Mouse (Mus musculus): ENCODE results near the gene Arid1b.

The Arid1b gene

DNA sequence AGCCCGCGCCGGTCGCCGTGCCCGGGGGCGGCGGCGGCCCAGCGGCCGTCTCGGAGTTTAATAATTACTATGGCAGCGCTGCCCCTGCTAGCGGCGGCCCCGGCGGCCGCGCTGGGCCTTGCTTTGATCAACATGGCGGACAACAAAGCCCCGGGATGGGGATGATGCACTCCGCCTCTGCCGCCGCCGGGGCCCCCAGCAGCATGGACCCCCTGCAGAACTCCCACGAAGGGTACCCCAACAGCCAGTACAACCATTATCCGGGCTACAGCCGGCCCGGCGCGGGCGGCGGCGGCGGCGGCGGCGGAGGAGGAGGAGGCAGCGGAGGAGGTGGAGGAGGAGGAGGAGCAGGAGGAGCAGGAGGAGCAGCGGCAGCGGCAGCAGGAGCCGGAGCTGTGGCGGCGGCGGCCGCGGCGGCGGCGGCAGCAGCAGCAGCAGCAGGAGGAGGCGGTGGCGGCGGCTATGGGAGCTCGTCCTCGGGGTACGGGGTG lies 1.5 kb downstream of the Arid1b start:
- DNase-seq (ENCODE audit: low spot score in 2 of 2), result peak; percentile 72 to 76

GRCm38 (mm10) chr17:4996121-4996813 lies 2.1 kb downstream of the Arid1b start:
- DNase-seq (ENCODE audit: low spot score in 2 of 2), result peak; percentile 33 to 50

DNA sequence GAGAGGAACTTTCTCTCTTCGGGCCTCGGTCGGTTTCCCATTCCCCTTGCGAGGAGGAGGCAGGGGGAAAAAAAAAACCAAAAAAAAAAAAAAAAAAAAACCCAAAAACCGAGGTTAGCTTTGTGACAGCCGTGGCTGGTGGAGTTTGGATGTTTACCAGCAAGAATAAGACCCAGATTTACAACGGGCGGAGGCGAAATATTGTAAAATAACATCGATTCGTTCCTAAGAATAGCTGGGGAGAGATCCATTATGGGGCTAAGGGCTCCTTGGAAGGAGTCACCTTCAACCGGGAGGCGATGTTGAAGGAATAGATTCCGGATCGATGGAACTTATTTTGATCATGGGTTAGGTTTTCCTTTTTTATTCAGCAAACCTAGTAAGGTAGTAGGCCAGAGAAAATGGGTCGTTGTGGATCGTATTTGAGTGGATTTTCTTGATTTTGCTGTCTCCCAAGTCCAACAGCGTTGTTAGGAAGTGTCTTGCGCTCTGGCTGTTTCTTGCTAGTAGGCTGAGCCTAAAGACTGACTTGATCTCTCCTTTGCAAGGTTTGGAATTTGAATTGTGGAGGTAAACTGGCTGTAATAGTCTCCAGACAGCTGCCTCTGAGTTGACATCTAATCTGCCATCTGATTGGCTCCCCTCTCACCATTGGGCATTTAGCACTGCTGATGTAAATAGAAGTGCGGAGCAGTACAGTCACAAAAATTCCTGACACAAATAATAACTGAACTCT lies 2.9 kb downstream of the Arid1b start:
- no peak for DNase-seq (ENCODE audit: low spot score in 2 of 2)

GRCm38 (mm10) chr17:4997968-4998367 lies 3.8 kb downstream of the Arid1b start:
- no peak for DNase-seq (ENCODE audit: low spot score in 2 of 2)

DNA sequence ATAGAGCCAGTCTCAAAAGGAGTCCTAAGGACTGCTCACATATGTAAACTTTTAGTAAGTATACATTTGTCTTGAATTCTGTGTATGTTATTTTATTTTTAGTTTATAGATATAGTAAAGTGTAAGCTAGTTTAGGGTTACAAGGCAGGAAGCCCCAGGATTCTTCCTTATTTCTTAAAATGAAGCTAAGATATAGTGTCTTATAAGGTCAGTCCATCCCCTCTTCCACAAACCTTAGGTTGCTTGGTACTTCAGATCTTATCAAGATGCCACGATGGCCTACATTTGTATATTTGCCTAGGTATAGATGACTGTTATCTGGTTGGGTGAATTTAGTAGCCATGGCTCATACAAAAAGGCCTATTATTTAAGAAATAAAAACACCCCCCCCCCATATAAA lies 5.1 kb downstream of the Arid1b start:
- DNase-seq (ENCODE audit: low spot score in 2 of 2), result no peak

DNA sequence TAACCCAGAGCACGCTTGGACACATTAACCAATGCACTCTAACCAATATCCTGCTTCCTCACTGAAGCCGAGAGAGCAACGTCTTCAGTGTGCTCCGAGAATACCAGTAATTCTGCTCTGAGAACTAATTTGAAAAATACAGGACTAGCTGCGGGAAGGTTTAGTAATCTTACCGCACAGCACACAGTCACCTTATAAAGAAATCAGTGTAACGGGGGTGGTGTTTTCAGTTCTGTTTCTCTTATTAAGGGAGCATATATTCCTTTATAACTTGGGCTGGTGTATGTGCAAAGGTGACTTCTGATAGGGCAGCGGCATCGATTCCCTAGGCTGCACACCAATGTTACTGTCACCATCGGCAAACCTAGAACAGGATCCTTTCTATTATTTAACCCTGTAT lies 5.9 kb downstream of the Arid1b start:
- DNase-seq (ENCODE audit: low spot score in 2 of 2), result no peak

DNA sequence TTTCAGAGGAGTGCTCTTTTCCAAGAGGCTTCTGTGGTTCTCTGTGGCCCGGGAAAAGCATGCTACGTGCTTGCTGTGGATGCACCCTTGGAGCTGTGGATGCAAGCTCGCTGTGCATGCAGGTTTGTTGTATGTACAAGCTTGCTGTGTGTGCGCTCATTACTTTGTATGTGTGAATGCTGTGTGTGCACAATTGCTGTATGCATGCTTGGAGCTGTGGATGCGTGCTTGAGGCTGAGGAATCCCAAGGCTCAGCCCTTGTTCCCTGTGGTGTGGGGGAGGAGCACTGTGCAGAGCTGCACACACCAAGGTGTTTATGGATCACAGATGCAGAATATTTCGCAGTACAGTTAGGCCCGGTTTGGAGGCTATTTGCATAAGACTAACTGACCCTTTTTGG lies 6.7 kb downstream of the Arid1b start:
- DNase-seq (ENCODE audit: low spot score in 2 of 2), result no peak

DNA sequence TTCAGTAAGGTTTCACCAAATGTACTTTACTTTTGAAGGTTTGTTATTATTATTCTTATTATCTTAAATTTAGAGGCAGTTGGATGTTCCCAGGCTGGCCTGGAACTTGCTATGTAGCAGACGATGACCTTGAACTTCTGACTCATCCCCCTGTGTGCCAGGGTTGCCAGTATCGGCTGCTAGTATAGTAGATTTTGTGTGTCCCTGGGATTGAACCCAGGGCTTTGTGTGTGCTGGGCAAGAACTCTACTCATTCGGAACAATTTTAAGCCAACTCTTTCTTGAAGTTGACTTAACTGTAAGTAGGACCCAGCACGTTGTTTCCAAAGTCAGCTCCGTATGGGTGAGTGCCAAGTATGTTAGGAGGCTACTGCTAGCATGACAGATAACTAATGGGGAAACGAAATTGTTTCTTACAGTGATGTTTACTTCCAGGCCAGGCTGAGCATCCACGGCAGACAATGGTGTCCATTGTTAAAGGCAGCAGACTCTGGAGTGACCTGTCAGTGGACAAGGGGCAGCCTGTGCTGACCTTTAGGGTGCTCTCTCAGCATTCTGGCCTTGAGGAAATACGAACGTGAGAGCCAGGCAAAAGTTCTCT lies 7.5 kb downstream of the Arid1b start:
- DNase-seq (ENCODE audit: low spot score in 2 of 2), result no peak

DNA sequence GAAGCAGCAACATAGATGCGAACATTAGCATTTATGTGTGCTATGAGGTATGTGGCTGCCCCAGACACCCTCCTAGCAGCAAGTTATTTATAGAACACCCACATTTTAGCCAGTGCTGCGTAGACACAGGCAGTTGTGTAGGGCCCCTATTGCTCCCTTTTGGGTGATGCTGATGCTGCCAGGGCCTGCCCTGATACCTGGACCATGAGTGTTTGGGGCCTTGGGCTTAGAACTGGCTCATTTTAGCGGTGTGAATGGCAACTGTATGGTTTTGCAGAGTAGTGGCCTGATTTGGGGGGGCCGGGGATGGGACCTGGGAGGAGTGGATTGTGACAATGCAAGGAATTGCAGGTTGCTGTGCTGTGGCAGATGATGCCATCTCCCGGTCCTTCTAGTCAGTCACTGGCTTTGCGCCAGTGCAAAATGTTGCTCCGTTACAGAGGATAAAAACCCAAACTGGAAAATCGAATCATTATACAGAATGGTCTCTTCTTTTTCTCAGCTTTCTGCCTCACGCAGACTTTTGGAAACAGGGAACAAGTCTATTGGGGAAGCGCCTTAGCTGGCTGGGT lies 8.9 kb downstream of the Arid1b start:
- no peak for DNase-seq (ENCODE audit: low spot score in 2 of 2)

GRCm38 (mm10) chr17:5004266-5004665 lies 10.1 kb downstream of the Arid1b start:
- no peak for DNase-seq (ENCODE audit: low spot score in 2 of 2)

DNA sequence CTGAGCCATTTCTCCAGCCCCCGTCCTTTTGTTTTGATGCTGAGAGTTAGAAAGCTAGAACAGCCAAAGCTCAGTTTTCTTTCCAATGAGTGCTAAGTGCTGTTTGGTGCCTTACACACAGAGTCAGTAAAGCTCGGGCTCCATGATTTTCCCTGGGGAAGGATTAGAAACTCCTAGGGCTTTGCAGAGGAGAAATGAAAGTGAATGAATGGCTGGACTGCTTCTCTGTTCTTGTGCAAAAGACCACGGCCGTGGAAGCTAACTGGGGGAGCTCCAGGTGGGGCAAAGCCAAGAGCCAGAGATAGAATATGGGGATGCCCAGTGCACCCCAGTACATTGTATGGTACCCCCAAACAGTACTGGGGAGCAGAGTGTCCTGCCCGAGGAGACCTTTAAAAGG lies 10.6 kb downstream of the Arid1b start:
- no peak for DNase-seq (ENCODE audit: low spot score in 2 of 2)

DNA sequence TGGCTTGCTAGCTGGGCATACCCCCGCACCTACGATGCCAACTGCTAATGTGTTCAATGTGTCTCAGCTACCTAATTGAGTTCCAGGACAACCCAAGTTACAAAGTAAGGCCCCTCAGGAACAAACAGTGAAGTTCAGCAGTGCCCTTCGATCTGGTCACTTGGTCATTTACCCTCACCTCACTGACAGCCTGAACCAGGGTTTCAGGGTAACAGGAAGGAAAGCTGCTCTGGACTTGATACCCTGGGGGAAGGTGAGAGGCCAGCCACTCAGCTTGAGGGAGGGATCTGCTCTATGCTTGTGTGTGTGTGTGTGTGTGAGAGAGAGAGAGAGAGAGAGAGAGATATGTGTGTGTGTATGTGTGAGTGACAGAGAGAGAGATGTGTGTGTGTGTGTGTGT lies 11.2 kb downstream of the Arid1b start:
- DNase-seq (ENCODE audit: low spot score in 2 of 2), result no peak

DNA sequence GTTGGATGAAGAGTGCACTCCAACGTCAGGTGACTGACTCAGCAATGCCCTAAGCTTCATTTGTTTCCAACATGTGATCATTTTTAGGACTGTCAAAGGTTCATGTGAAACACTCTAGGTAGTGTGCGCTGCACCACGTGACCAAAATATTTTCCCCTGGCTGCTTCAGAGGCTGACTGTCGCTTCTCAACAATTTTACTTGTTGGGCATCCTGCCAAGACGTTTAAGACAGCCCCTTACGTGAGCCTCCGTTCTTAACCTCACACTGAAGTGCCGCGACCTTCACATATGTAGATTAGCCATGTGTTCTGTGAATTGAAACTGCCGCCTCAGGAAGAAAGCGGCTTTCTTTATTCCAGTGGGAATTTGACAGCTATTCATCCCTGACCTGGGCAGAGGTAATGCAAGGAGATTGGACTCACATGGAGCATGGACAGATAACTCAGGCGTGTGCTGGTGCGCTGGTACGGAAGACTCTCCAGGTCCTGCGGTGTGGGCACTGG lies 13.1 kb downstream of the Arid1b start:
- DNase-seq (ENCODE audit: low spot score in 2 of 2), result no peak

DNA sequence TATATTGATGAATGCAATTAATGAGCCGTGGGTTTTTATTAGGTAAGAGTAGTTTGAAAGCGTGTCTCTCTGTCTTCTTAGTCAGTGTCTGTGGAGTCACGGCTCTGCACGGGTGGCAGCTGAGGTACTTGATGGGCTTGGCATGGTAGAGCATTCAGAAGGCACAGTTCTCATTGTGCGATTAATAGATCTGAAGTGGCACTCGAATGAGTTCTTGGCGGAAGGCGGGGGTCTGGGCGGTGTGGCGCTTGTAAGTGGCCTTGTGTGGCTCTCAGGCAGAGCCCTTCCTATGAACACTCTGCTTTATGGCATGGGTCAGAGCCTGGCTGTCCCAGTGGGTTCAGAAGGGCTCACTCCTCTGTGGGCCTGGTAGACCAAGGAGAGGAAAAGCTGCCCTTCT lies 14.1 kb downstream of the Arid1b start:
- no peak for DNase-seq (ENCODE audit: low spot score in 2 of 2)

DNA sequence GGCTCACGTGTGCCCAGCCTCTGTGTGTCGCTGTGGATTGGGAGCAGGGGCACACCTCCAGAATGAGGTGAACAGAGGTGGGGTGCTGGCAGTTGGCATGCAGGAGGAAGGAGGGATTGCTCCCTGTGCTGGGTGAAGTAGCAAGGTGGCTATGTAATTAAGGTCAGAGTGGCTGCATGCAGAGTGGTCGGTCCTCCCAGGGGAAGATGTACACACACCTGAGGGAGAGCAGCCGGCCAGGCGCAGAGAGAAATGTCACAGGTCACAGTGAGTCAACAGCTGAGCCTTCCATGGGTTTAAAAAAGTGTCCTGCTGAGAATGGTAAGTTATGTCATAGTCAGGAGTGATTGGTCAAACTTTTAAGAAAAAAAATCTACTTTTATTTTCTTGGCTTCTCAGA lies 14.6 kb downstream of the Arid1b start:
- no peak for DNase-seq (ENCODE audit: low spot score in 2 of 2)

DNA sequence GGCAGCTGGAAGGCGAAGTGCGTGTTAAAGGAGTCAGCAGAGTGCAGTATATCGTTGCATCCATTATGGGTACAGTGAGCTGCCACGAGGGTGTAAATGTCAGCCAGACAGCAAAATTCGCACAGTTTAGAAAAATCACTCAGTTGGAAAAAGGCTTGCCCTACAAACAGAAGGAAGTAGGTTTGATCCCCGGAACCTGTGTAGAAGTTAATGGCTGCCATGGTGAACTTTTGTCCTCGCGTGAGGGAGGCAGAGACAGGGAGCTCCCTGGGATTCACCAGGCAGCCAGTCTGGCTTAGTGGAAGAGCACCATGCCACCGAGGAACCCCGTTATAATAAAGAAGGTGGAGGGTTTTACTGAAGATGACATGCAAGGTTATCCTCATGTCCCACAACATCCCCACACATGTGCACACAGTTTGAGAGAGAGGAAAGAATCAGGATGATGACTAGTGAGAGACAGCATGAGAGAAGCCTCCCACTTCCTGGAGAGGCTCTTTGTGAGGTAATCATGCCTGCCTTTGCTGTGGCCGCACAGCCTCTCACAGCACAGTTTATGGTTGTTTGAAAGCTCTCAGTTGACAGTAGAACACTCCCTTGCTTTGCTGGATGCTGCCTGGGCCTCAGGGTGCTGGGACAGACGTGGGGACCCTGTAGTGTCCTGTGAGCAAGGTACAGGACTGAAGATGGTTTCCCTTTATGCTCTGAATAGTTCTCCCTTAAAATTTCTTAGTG lies 15.6 kb downstream of the Arid1b start:
- no peak for DNase-seq (ENCODE audit: low spot score in 2 of 2)

DNA sequence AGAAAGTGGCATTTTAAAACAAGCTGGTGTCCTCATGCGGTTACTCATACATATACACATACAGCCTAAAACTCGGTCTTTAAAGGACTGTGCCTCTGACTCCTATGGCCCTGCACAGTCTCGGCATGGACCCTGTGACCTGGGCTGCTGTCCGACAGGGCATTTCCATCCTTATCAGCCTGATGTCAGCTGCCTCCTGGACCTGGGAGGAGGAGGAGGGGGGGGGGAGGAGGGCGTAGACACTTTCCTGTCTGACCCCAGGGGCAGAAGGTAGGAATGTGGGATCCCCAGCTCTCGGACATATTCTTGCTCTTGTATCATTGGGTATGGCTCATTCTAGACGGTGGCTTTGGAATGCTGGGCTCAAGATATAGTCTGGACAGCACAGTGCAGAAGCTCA lies 16.6 kb downstream of the Arid1b start:
- no peak for DNase-seq (ENCODE audit: low spot score in 2 of 2)

DNA sequence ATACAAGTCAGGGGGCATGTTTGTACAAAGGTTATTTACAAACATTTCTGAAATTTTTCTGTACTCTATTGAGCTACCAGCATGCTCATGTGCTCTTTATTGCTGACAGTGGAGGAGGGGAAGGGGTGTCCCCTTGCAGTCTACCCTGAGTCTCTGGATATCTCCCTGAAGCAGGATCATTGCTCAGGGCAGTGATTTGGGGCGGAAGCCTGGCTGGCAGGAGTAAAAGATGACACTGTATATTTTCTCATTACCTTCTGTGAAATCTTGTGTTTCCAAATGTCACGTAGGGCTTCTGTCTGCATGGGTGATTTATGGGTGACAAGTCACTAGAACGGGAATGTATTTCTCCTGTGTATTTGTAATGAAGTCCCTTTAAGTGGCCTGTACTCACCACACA lies 18.0 kb downstream of the Arid1b start:
- DNase-seq (ENCODE audit: low spot score in 2 of 2), result no peak

- no peak for DNase-seq (ENCODE audit: low spot score in 2 of 2)
Measured at GRCm38 (mm10) chr17:5012517-5012916, 18.4 kb downstream of the Arid1b start.

- no peak for DNase-seq (ENCODE audit: low spot score in 2 of 2)
Measured at GRCm38 (mm10) chr17:5014327-5014957, 20.3 kb downstream of the Arid1b start.

GRCm38 (mm10) chr17:5016404-5016803 lies 22.3 kb downstream of the Arid1b start:
- no peak for DNase-seq (ENCODE audit: low spot score in 2 of 2)

Measured in frontal cortex, postnatal 10 days (tissue).